Mouse (Mus musculus) embryonic facial prominence, embryonic 11.5 days (tissue): Measurements from ENCODE around the gene Catsper4. TPM values are rescaled to one million over a fixed set of nuclear protein-coding genes. Genes with fewer than 3 reads are reported as not detected.

Experiments used
- ATAC-seq: fragments of 200-750 bp; cut with Nextera tagmentation; replicated peaks from 2 replicates; pipeline ENCODE4 v1.8.0; 2017; ENCODE audit warnings: low read depth; ENCODE audit not compliant: insufficient number of reproducible peaks, low FRiP score, low TSS enrichment
- DNase-seq: peaks from one replicate; pipeline ENCODE4 v3.0.0-alpha.2; 2015; ENCODE audit warnings: low spot score
- H3K27ac ChIP-seq: fragments of 300-500 bp; sonication (generic); replicated peaks from 2 replicates; pipeline ENCODE4 v1.5.1; 2014; ENCODE audit warnings: mild to moderate bottlenecking, low read depth, low read length, control low read depth
- H3K27me3 ChIP-seq: fragments of 300-500 bp; sonication (generic); 2 replicates; pipeline ENCODE4 v1.6.1; 2014; ENCODE audit warnings: mild to moderate bottlenecking, low read length, moderate library complexity, mixed read lengths; ENCODE audit not compliant: control insufficient read depth, insufficient read depth
- H3K36me3 ChIP-seq: fragments of 300-500 bp; sonication (generic); replicated peaks from 2 replicates; pipeline ENCODE4 v1.6.1; 2014; ENCODE audit warnings: low read depth, mild to moderate bottlenecking, low read length, moderate library complexity, mixed read lengths; ENCODE audit not compliant: control insufficient read depth, insufficient read depth
- H3K4me1 ChIP-seq: fragments of 300-500 bp; sonication (generic); 2 replicates; pipeline ENCODE4 v1.6.1; 2014; ENCODE audit warnings: low read length, mixed read lengths; ENCODE audit not compliant: control insufficient read depth, insufficient read depth
- H3K4me2 ChIP-seq: fragments of 300-500 bp; sonication (generic); 2 replicates; pipeline ENCODE4 v1.6.1; 2014; ENCODE audit warnings: low read depth, mild to moderate bottlenecking, control low read depth, low read length, moderate library complexity
- H3K4me3 ChIP-seq: fragments of 300-500 bp; sonication (generic); 2 replicates; pipeline ENCODE4 v1.5.1; 2014; ENCODE audit warnings: low read depth, low read length, control low read depth
- H3K9ac ChIP-seq: fragments of 300-500 bp; sonication (generic); replicated peaks from 2 replicates; pipeline ENCODE4 v1.6.1; 2014; ENCODE audit warnings: mild to moderate bottlenecking, control low read depth, low read length
- H3K9me3 ChIP-seq: fragments of 300-500 bp; sonication (generic); replicated peaks from 2 replicates; pipeline ENCODE4 v1.6.1; 2016; ENCODE audit warnings: mild to moderate bottlenecking, low read length, inconsistent platforms, mixed read lengths; ENCODE audit not compliant: control insufficient read depth
- WGBS: fragments of 180-500 bp; shearing (Covaris S2); extraction: QIAGEN DNeasy Blood & Tissue Kit; methylation state at CpG from one replicate; pipeline ENCODE4 v1.1.7; 2014; 5-methylcytosine and 5-hydroxymethylcytosine counted together
- polyA plus RNA-seq: library from polyadenylated mRNA; unstranded; fragments of >200 nt; fragmentation: Nextera tagmentation; extraction: Ambion mirVana; gene quantifications from 2 replicates; pipeline ENCODE4 v1.2.1, GENCODE M21; 2014

Gene Catsper4
- polyA plus RNA-seq, 1 experiment from 2014 or later = 0.14 TPM

GRCm38 (mm10) chr4:134263191-134263590 is 36.0 kb upstream of the Catsper4 start:
- no peak for ATAC-seq
- WGBS = 35% methylated on average over 6 of the region's 6 CpGs

GRCm38 (mm10) chr4:134258354-134258753 is 31.2 kb upstream of the Catsper4 start:
- H3K9me3 ChIP-seq = no peaks in the 10 kb centered on the region
- WGBS = 59% methylated on average over 11 of the region's 11 CpGs
- DNase-seq (no peak), ATAC-seq (no peak)
- H3K9ac ChIP-seq = no peak overlapping the region
- H3K36me3 ChIP-seq = no peaks in the 10 kb centered on the region
- no peak overlapping the region for H3K4me3 ChIP-seq
- no peak overlapping the region for H3K4me2 ChIP-seq
- H3K27ac ChIP-seq = no peak overlapping the region
- peaks cover 18% of the 10 kb centered on the region for H3K4me1 ChIP-seq
- H3K27me3 ChIP-seq = no peaks in the 10 kb centered on the region; the same call in 1 of the 2 replicates

More at GRCm38 (mm10) chr4:134263191-134263590, 36.0 kb upstream of the Catsper4 start:
- H3K4me3 ChIP-seq = no peak overlapping the region
- no peak overlapping the region for H3K27ac ChIP-seq
- no peaks in the 10 kb centered on the region for H3K36me3 ChIP-seq
- H3K27me3 ChIP-seq = no peaks in the 10 kb centered on the region
- H3K9ac ChIP-seq = no peak overlapping the region
- peak; percentile 69 for DNase-seq
- no peaks in the 10 kb centered on the region for H3K4me1 ChIP-seq
- no peaks in the 10 kb centered on the region for H3K9me3 ChIP-seq
- H3K4me2 ChIP-seq = no peak overlapping the region

GRCm38 (mm10) chr4:134257198-134258009 is 30.2 kb upstream of the Catsper4 start:
- ATAC-seq (no peak), DNase-seq (no peak)
- no peaks in the 10 kb centered on the region for H3K9me3 ChIP-seq
- no peak overlapping the region for H3K4me3 ChIP-seq
- no peak overlapping the region for H3K4me2 ChIP-seq
- no peak overlapping the region for H3K27ac ChIP-seq
- H3K4me1 ChIP-seq = peaks cover 18% of the 10 kb centered on the region
- 10% methylated on average over 11 of the region's 11 CpGs for WGBS
- H3K9ac ChIP-seq = no peak overlapping the region; the same call in 1 of the 2 replicates
- H3K36me3 ChIP-seq = no peaks in the 10 kb centered on the region
- peaks cover 8% of the 10 kb centered on the region for H3K27me3 ChIP-seq

GRCm38 (mm10) chr4:134256407-134257197 is 29.4 kb upstream of the Catsper4 start:
- H3K4me3 ChIP-seq = no peak overlapping the region
- ATAC-seq = no peak

GRCm38 (mm10) chr4:134255854-134256253 is 28.7 kb upstream of the Catsper4 start:
- Histone ChIP-seq H3K36me3 (no peaks in the 10 kb centered on the region), H3K4me1 (peaks cover 22% of the 10 kb centered on the region), H3K9ac (peak overlapping the region; percentile 32), H3K27me3 (peaks cover 24% of the 10 kb centered on the region), H3K4me3 (no peak overlapping the region), H3K4me2 (no peak overlapping the region), H3K9me3 (no peaks in the 10 kb centered on the region), H3K27ac (no peak overlapping the region)
- WGBS = 13% methylated on average over 4 of the region's 4 CpGs
- DNase-seq (peak; percentile 25), ATAC-seq (no peak)

More at GRCm38 (mm10) chr4:134256407-134257197, 29.4 kb upstream of the Catsper4 start:
- Histone ChIP-seq H3K36me3 (no peaks in the 10 kb centered on the region), H3K9ac (peak overlapping the region; percentile 32), H3K27me3 (peaks cover 16% of the 10 kb centered on the region), H3K4me2 (no peak overlapping the region), H3K27ac (peak overlapping the region; percentile 35; the same call in 1 of the 2 replicates), H3K4me1 (peaks cover 22% of the 10 kb centered on the region), H3K9me3 (no peaks in the 10 kb centered on the region)
- 7% methylated on average over 19 of the region's 19 CpGs for WGBS
- peak; percentile 49 for DNase-seq

- Histone ChIP-seq H3K27me3 (peaks cover 31% of the 10 kb centered on the region), H3K36me3 (no peaks in the 10 kb centered on the region), H3K9ac (no peak overlapping the region), H3K27ac (no peak overlapping the region), H3K4me2 (no peak overlapping the region), H3K4me1 (peaks cover 22% of the 10 kb centered on the region), H3K4me3 (no peak overlapping the region), H3K9me3 (no peaks in the 10 kb centered on the region)
- no peak for ATAC-seq
- 19% methylated on average over 3 of the region's 3 CpGs for WGBS
- DNase-seq = no peak
Observed at GRCm38 (mm10) chr4:134254835-134255234, 27.7 kb upstream of the Catsper4 start.

GRCm38 (mm10) chr4:134253722-134254324 is 26.6 kb upstream of the Catsper4 start, which contains the start of gene Grrp1:
Gene Grrp1 (minus strand): TSS chr4:134254106.
- Histone ChIP-seq H3K4me1 (peaks cover 22% of the 10 kb centered on the region), H3K4me3 (peak within 1 kb of the TSS; percentile 50), H3K27me3 (peaks cover 31% of the 10 kb centered on the region), H3K4me2 (peak within 1 kb of the TSS; percentile 95), H3K27ac (no peak within 1 kb of the TSS), H3K9ac (peak within 1 kb of the TSS; percentile 33), H3K36me3 (no peaks in the 10 kb centered on the region), H3K9me3 (no peaks in the 10 kb centered on the region)
- no peak for ATAC-seq
- peak; percentile 62 for DNase-seq
- WGBS = under 1% methylated on average over 13 of the region's 13 CpGs
